Mouse (Mus musculus) cerebellum, adult 2 months (tissue): ENCODE data around the gene 1700018B08Rik.

ENCODE experiments used
- CTCF ChIP-seq: fragments of 200-500 bp; IDR thresholded peaks from 2 replicates; pipeline ENCODE4 v1.5.1; 2011; ENCODE audit warnings: low read depth, mild to moderate bottlenecking, control low read depth, low read length, moderate library complexity, borderline replicate concordance; ENCODE audit not compliant: insufficient read depth
- POLR2A ChIP-seq: fragments of 200-500 bp; IDR thresholded peaks from 2 replicates; pipeline ENCODE4 v1.6.1; 2011; ENCODE audit warnings: low read length, control low read depth, borderline replicate concordance; ENCODE audit not compliant: insufficient read depth

- TF ChIP-seq POLR2A (no peak), CTCF (no peak)
Observed at GRCm38 (mm10) chr8:121557746-121558145, 13.6 kb upstream of the 1700018B08Rik start.
